Mouse (Mus musculus) ovary, adult 18-20 months (tissue): ENCODE measurements around the gene Exph5.

Source experiments
- DNase-seq: peaks from one replicate; pipeline ENCODE4 v3.0.0; 2022; ENCODE audit warnings: low spot score, mixed read lengths

Exph5 gene

GRCm38 (mm10) chr9:53356219-53357155 lies 55.0 kb downstream of the Exph5 start:
- no peak for DNase-seq

- DNase-seq = no peak
These were observed 69.9 kb downstream of the Exph5 start for GRCm38 (mm10) chr9:53371339-53371738.

- no peak for DNase-seq
These were observed 74.4 kb downstream of the Exph5 start for GRCm38 (mm10) chr9:53375907-53376306.

- DNase-seq = no peak
These were observed 75.3 kb downstream of the Exph5 start for GRCm38 (mm10) chr9:53376820-53377219.

- no peak for DNase-seq
These were observed 76.1 kb downstream of the Exph5 start for GRCm38 (mm10) chr9:53377597-53377996.

GRCm38 (mm10) chr9:53378171-53378570 lies 76.7 kb downstream of the Exph5 start:
- no peak for DNase-seq

- no peak for DNase-seq
These were observed 79.1 kb downstream of the Exph5 start for GRCm38 (mm10) chr9:53380595-53380994.

- DNase-seq = no peak
These were observed 79.7 kb downstream of the Exph5 start for GRCm38 (mm10) chr9:53381113-53381615.

GRCm38 (mm10) chr9:53383951-53384866 lies 82.7 kb downstream of the Exph5 start, which contains the start of gene Kdelc2:
Gene Kdelc2, plus strand, starts transcription at chr9:53384025.
- DNase-seq = peak; percentile 78

- no peak for DNase-seq
These were observed 83.4 kb downstream of the Exph5 start for GRCm38 (mm10) chr9:53384873-53385272.

GRCm38 (mm10) chr9:53387431-53387830 lies 86.0 kb downstream of the Exph5 start:
- no peak for DNase-seq

- no peak for DNase-seq
These were observed 87.6 kb downstream of the Exph5 start for GRCm38 (mm10) chr9:53389109-53389508.

GRCm38 (mm10) chr9:53390136-53390535 lies 88.7 kb downstream of the Exph5 start:
- DNase-seq = no peak

GRCm38 (mm10) chr9:53397685-53398387 lies 96.4 kb downstream of the Exph5 start:
- no peak for DNase-seq

- no peak for DNase-seq
These were observed 96.9 kb downstream of the Exph5 start for GRCm38 (mm10) chr9:53398388-53398700.

- DNase-seq = no peak
These were observed 98.1 kb downstream of the Exph5 start for GRCm38 (mm10) chr9:53399537-53399936.

- no peak for DNase-seq
These were observed 99.2 kb downstream of the Exph5 start for GRCm38 (mm10) chr9:53400696-53401095.

- DNase-seq = no peak
These were observed 99.7 kb downstream of the Exph5 start for GRCm38 (mm10) chr9:53401146-53401545.

- DNase-seq = peak; percentile 61
These were observed 100.8 kb downstream of the Exph5 start, which contains the start of gene 4930550C14Rik for GRCm38 (mm10) chr9:53402291-53402711. Gene 4930550C14Rik, plus strand, starts transcription at chr9:53402325.

GRCm38 (mm10) chr9:53402991-53403390 lies 101.5 kb downstream of the Exph5 start:
- DNase-seq = no peak

- peak; percentile 9 for DNase-seq
These were observed 102.7 kb downstream of the Exph5 start for GRCm38 (mm10) chr9:53404050-53404752.
